Mouse (Mus musculus): Measurements from ENCODE around the gene Gm27027. TPM values are rescaled to one million over a fixed set of nuclear protein-coding genes. Genes with fewer than 3 reads are reported as not detected.

Gene Gm27027
- polyA plus RNA-seq, 1 experiment from 2014 or later: not detected

DNA sequence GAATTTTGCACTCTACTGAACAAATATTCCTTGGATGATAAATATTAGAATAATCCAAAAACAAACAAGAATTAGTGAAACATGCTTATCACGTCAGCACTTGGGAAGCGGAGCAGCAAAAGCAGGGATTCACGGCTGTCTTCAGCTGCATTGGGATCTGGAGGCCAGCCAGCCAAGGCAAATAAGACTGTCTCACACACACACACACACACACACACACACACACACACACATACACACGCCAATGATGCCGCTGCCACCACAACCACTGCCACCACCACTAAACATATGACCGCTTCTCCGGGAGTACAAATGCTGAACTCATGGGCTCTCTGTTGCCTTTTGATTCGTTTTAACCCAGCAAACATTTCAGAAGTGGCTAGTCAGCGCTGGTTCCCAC lies 42.4 kb downstream of the Gm27027 start:
- Histone ChIP-seq H3K4me2 (replicated peaks) (peak overlapping the region; percentile 96), H3K9me3 (no peaks in the 10 kb centered on the region), H3K9ac (replicated peaks) (no peak overlapping the region), H3K4me3 (peak overlapping the region; percentile 63), H3K4me1 (peaks cover 43% of the 10 kb centered on the region), H3K27me3 (no peaks in the 10 kb centered on the region), H3K27ac (replicated peaks) (peak overlapping the region; percentile 95), H3K36me3 (no peaks in the 10 kb centered on the region)
- no peak for ATAC-seq (replicated peaks)
- WGBS: 64% methylated on average over 9 of the region's 9 CpGs

DNA sequence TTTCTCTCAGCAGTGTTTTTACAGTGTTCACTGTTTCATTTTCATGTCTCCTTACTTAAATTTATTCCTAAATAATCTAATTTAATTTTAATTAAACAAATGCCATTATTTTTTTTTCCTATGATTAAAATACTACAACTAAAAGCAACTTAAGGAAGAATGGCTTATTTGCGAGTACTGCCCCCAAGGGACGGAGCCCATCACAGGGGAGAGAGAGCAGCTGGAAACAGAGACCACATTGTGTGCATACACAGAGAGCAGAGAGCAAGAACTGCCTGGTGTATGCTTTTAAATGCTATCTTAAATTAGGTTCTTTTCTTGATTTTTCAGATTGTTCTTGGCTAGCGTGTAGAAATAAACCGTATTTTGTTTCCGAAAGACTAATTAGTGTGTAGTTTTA lies 49.2 kb downstream of the Gm27027 start:
- Histone ChIP-seq H3K4me2 (replicated peaks) (no peak overlapping the region), H3K27me3 (no peaks in the 10 kb centered on the region), H3K9ac (replicated peaks) (no peak overlapping the region), H3K36me3 (no peaks in the 10 kb centered on the region), H3K4me1 (no peaks in the 10 kb centered on the region), H3K27ac (replicated peaks) (no peak overlapping the region), H3K9me3 (no peaks in the 10 kb centered on the region), H3K4me3 (no peak overlapping the region)
- ATAC-seq (replicated peaks): no peak
- WGBS: 41% methylated on average over 5 of the region's 5 CpGs

DNA sequence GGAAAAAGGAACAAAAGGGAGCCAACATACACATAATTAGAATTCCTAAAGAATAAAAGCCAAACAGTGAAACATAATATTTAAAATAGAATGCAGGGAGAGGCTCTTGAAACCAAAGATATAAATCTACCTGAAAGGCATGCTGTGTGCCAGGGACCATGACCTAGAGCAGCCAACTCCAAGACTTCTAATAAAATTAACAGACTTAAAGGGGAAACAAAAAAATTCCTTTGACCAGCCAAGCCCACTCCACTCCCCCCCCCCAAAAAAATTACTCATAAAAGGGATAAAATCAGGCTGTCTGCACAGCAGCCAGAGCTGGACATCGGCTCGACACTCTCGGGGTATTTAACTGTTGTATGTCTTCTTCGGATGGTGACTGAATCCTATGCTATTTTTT lies 51.3 kb downstream of the Gm27027 start:
- no peaks in the 10 kb centered on the region for H3K27me3 ChIP-seq
- no peaks in the 10 kb centered on the region for H3K4me1 ChIP-seq
- no peak for ATAC-seq (replicated peaks)
- H3K9ac ChIP-seq (replicated peaks): no peak overlapping the region
- no peaks in the 10 kb centered on the region for H3K9me3 ChIP-seq
- H3K27ac ChIP-seq (replicated peaks): no peak overlapping the region
- H3K4me2 ChIP-seq (replicated peaks): no peak overlapping the region
- no peaks in the 10 kb centered on the region for H3K36me3 ChIP-seq
- no peak overlapping the region for H3K4me3 ChIP-seq
- 95% methylated on average over 4 of the region's 4 CpGs for WGBS

DNA sequence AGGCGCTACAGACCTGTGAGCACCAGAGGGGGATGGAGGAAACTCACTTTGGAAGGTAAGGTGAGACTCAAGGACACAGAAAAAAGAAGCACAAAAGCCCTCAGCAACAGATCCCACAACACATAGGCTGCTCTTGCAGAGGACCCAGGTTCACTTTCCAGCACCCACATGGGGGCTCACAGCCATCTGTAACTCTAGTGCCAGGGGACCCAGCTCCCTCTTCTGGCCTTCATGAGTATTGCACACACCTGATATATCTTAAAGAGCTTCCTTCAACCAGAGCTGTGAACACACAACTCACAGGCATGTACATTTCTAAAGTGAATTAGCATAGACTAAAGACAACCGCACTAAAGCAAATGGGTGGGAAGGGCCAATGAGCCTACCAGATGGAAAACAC lies 52.1 kb downstream of the Gm27027 start:
- Histone ChIP-seq H3K4me2 (replicated peaks) (no peak overlapping the region), H3K9ac (replicated peaks) (no peak overlapping the region), H3K27me3 (no peaks in the 10 kb centered on the region), H3K9me3 (no peaks in the 10 kb centered on the region), H3K4me3 (no peak overlapping the region), H3K27ac (replicated peaks) (no peak overlapping the region), H3K36me3 (no peaks in the 10 kb centered on the region), H3K4me1 (no peaks in the 10 kb centered on the region)
- no peak for ATAC-seq (replicated peaks)
- 97% methylated on average over 2 of the region's 2 CpGs for WGBS

DNA sequence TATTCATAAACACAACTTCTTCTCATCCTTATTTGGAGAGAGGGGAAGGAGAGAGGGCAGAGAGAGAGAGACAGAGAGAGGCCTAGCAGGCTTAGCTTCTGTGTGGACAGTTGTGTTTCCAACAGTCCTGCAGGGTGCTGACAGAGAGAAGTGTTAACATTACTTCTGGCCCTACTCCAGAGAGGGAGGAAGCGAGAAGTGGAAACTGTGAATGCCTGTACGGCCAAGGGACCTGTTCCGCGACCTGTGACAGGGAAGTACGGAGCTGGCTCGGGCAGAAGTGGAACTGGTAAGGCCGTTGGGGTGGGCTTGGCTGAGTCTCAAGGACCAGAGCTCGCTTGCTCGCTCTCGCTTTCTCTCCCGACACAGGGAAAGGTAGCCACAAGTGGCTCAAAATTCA lies 54.5 kb downstream of the Gm27027 start:
- 69% methylated on average over 11 of the region's 11 CpGs for WGBS

DNA sequence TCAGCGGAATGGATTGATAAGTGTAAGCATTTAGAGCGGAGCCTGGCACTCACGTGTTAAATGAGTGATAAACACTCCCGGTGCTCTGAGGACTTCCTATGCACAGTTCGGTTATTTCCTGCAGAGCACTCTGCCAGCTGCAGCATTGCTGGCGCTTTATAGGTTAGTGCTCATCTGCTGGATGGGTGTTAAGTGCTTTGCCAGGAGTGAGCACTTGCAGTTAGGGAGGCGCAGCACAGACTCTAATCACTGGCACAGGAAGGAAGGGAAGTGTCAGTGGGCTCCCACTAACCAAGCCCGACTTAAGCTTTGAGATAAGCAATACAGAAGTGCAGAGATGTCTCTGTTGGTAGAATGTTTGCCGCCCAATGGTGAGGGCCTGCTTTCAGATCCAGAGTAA lies 57.6 kb downstream of the Gm27027 start:
- WGBS: 67% methylated on average over 9 of the region's 9 CpGs
- Histone ChIP-seq H3K36me3 (no peaks in the 10 kb centered on the region), H3K27me3 (no peaks in the 10 kb centered on the region), H3K4me3 (no peak overlapping the region), H3K27ac (replicated peaks) (no peak overlapping the region), H3K9me3 (no peaks in the 10 kb centered on the region), H3K4me2 (replicated peaks) (no peak overlapping the region), H3K9ac (replicated peaks) (no peak overlapping the region), H3K4me1 (no peaks in the 10 kb centered on the region)
- ATAC-seq (replicated peaks): no peak

More for the DNA sequence above, 54.5 kb downstream of the Gm27027 start:
- Histone ChIP-seq H3K4me3 (no peak overlapping the region), H3K4me1 (no peaks in the 10 kb centered on the region), H3K9me3 (no peaks in the 10 kb centered on the region), H3K9ac (replicated peaks) (no peak overlapping the region), H3K27ac (replicated peaks) (no peak overlapping the region), H3K4me2 (replicated peaks) (no peak overlapping the region), H3K27me3 (no peaks in the 10 kb centered on the region), H3K36me3 (no peaks in the 10 kb centered on the region)
- no peak for ATAC-seq (replicated peaks)

DNA sequence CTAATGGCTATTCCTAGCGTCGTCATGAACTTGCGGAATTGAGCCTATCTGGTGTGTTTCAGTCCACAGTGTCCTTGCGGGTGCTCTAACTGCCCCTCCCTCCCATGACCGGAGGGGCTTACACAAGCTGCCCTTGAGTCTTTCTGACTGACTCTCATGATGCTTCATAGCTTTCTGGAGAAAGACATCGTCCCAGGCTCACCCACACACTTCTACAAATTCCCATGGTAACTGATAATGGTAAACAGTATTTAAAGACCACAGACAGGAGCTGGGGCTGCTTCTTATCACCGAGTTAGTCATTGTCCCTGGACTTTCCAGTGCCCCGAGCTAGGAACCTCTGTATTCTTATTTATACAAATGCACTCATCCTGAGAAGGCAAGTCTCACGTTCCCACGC lies 67.3 kb downstream of the Gm27027 start:
- 91% methylated on average over 10 of the region's 10 CpGs for WGBS
- Histone ChIP-seq H3K4me2 (replicated peaks) (no peak overlapping the region), H3K36me3 (no peaks in the 10 kb centered on the region), H3K27ac (replicated peaks) (no peak overlapping the region), H3K9me3 (no peaks in the 10 kb centered on the region), H3K4me3 (no peak overlapping the region), H3K9ac (replicated peaks) (no peak overlapping the region), H3K4me1 (no peaks in the 10 kb centered on the region), H3K27me3 (no peaks in the 10 kb centered on the region)
- ATAC-seq (replicated peaks): no peak

DNA sequence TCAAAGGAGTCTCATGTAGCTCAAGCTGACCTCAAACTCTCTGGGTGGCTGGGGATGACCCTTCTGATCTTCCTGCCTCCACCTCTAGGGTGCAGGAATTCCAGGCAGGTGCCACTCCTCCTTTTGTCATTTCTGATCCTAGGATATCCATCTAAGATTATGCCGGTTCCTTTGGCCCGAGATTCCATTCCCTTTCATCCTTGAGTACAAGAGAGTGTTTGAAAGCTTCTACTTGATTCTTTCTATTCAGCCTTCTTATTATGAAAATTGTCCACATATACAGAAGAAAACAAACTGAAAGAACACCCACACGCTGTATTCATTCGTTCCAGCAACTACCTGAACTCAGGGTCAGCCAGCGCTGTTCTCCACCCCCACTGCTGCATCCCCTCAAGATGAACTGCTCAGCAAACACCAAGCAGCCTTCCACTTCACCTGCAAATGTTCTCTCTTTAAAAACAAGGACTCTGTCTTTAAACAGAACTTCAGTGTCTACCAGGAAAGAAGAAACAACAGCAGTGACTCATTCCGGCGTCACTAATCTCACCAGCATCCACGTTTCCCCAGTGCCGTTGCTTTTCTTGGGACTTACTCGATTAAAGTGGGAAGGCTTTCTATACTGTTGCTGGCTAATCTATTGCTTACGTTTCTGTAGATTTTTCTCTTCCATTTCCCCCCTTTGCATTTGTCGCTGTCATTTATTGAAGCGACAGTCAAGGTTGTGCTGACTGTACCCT lies 68.3 kb downstream of the Gm27027 start:
- WGBS: 72% methylated on average over 13 of the region's 13 CpGs
- ATAC-seq (replicated peaks): no peak
- no peaks in the 10 kb centered on the region for H3K36me3 ChIP-seq
- no peaks in the 10 kb centered on the region for H3K9me3 ChIP-seq
- no peaks in the 10 kb centered on the region for H3K27me3 ChIP-seq
- no peaks in the 10 kb centered on the region for H3K4me1 ChIP-seq
- H3K9ac ChIP-seq (replicated peaks): no peak overlapping the region
- no peak overlapping the region for H3K4me2 ChIP-seq (replicated peaks)
- no peak overlapping the region for H3K27ac ChIP-seq (replicated peaks)
- no peak overlapping the region for H3K4me3 ChIP-seq

DNA sequence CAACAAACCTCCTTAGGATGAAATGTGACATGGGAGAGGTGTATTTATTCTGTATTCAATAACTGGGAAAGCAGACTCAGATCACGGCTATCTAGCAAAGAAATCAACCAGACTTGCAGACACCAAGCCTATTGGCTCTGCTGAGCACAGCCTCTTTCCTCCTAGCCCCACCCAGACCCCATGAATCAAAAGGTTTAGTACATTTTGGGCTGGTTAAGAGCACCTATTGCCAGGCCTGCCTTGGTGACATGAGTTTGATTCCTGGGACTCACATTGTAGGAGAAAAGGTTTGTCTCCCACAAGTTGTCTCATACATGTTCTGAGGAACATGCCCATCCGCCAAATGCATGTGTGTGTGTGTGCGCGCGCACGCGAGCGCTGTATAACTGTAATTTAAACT lies 70.0 kb downstream of the Gm27027 start:
- no peaks in the 10 kb centered on the region for H3K36me3 ChIP-seq
- H3K27ac ChIP-seq (replicated peaks): no peak overlapping the region
- 94% methylated on average over 8 of the region's 8 CpGs for WGBS
- ATAC-seq (replicated peaks): no peak
- H3K4me2 ChIP-seq (replicated peaks): no peak overlapping the region
- H3K27me3 ChIP-seq: no peaks in the 10 kb centered on the region
- H3K9me3 ChIP-seq: no peaks in the 10 kb centered on the region
- no peaks in the 10 kb centered on the region for H3K4me1 ChIP-seq
- no peak overlapping the region for H3K4me3 ChIP-seq
- no peak overlapping the region for H3K9ac ChIP-seq (replicated peaks)

DNA sequence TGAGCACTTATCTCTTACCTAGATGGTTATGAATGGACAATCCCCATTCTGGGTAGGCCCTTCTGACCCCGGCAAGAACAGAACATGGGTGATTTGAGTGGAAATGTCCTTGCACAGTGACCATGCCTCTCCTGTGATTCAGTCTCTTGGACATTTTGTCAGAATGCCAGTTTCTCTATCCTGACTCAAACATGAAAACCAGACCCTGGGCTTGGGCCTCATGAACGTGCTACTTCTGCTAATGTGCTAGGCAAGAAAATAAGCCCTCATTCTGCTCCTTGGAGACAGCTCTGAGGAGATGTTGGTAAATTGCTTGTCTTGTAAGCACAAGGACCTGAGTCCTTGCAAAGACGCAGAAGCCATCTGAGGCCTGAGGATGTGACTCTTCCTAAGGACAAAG lies 77.1 kb downstream of the Gm27027 start:
- no peak for ATAC-seq (replicated peaks)
- WGBS: 88% methylated on average over 3 of the region's 3 CpGs

DNA sequence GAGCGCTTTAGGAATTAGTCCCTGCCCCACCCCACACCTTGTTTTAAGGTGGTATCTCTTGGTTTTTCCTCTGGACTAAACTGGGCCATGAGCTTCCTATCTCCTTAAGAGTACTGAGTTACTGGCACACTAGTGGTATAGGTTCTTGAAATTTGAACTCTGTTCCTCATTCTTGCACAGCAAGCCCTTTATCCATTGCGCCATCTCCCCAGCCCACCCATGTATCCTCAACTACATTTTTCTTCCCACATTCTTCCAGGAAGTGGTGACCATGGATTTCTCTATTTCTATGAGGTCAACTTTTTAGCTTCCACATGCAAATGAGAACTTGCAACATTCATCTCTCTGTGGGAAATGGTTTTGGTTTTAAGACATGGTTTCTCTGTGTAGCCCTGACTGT lies 82.6 kb downstream of the Gm27027 start:
- Histone ChIP-seq H3K36me3 (no peaks in the 10 kb centered on the region), H3K9me3 (no peaks in the 10 kb centered on the region), H3K4me2 (replicated peaks) (no peak overlapping the region), H3K27me3 (no peaks in the 10 kb centered on the region), H3K4me3 (no peak overlapping the region), H3K27ac (replicated peaks) (no peak overlapping the region), H3K4me1 (no peaks in the 10 kb centered on the region), H3K9ac (replicated peaks) (no peak overlapping the region)
- no peak for ATAC-seq (replicated peaks)
- 92% methylated on average over 2 of the region's 2 CpGs for WGBS

More for the DNA sequence above, 77.1 kb downstream of the Gm27027 start:
- H3K27ac ChIP-seq (replicated peaks): no peak overlapping the region
- H3K9ac ChIP-seq (replicated peaks): no peak overlapping the region
- no peak overlapping the region for H3K4me2 ChIP-seq (replicated peaks)
- no peaks in the 10 kb centered on the region for H3K4me1 ChIP-seq
- H3K9me3 ChIP-seq: no peaks in the 10 kb centered on the region
- no peaks in the 10 kb centered on the region for H3K36me3 ChIP-seq
- H3K27me3 ChIP-seq: no peaks in the 10 kb centered on the region
- no peak overlapping the region for H3K4me3 ChIP-seq

DNA sequence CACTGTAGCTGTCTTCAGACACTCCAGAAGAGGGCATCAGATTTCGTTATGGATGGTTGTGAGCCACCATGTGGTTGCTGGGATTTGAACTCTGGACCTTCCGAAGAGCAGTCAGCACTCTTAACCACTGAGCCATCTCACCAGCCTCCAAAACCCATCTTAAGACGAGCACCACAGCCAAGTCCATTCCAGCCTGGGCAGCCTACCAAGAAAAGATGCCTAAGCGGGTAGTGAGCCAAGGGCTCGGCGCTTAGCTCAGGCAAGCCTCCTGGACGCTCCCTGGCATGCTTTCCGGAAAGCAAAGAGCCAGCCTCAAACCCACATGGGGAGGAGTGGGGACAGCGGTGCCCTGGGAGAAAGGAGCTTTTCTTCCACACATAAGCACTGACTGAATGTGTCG lies 84.2 kb downstream of the Gm27027 start:
- 65% methylated on average over 10 of the region's 10 CpGs for WGBS
- H3K27me3 ChIP-seq: no peaks in the 10 kb centered on the region
- H3K4me2 ChIP-seq (replicated peaks): no peak overlapping the region
- H3K4me3 ChIP-seq: no peak overlapping the region
- H3K9ac ChIP-seq (replicated peaks): no peak overlapping the region
- H3K36me3 ChIP-seq: no peaks in the 10 kb centered on the region
- H3K9me3 ChIP-seq: no peaks in the 10 kb centered on the region
- ATAC-seq (replicated peaks): no peak
- H3K27ac ChIP-seq (replicated peaks): no peak overlapping the region
- peaks cover 15% of the 10 kb centered on the region for H3K4me1 ChIP-seq

DNA sequence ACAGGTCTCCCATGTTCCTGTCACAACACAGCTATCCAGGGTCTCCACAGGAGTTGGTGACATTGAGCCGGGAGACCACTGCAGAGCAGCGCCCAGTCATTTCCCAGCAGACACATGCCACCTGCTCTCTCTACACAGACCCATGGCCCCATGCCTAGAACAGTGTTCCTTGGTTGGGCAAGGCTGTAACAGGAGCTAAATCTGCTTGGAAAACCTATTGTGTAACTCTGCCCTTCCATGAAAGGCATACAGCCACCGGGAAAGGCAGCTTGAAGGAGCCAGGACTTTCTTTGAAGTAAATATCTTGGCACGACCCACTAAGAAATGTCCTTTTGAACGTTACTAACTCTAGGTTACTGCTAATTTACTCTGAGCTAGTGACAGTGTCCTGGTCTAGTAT lies 86.4 kb downstream of the Gm27027 start:
- Histone ChIP-seq H3K4me1 (peaks cover 22% of the 10 kb centered on the region), H3K4me3 (no peak overlapping the region), H3K9me3 (no peaks in the 10 kb centered on the region), H3K4me2 (replicated peaks) (no peak overlapping the region), H3K27ac (replicated peaks) (no peak overlapping the region), H3K36me3 (no peaks in the 10 kb centered on the region), H3K27me3 (no peaks in the 10 kb centered on the region), H3K9ac (replicated peaks) (no peak overlapping the region)
- 51% methylated on average over 5 of the region's 5 CpGs for WGBS
- no peak for ATAC-seq (replicated peaks)
